Comparison of ENCODE assay signal across 10 mouse cellular contexts in the genomic region with DNA sequence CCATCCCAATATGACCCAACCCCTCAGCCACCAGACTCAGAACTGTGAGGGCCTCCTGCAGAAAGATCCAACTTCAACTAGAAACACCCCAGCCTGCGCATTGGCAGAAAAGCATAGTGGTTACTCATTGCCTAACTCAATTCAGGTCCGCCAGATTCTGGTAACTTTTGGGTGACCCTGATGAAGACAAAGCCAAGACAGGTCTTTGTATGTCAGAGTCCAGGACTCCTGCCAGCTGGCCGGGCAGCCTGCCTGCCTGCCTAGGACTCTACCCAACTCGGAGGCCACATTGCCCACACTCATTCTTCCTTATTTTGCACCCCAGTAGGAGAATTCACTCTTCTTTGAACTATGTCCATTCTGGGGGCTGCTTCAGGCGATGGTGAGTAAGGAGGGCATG. TPM values are rescaled to one million over a fixed set of nuclear protein-coding genes. Genes with fewer than 3 reads are reported as not detected.
DNase-seq lines count a peak whose midpoint lies in the region; ATAC-seq and TF ChIP-seq lines count a peak whose summit lies in the region.
"Had no signal": no experiment of that assay in that cellular context is flagged by ENCODE, and none has a peak within 500 bp of the region (broad histone marks: within the 10 kb centered on the region; RNA-seq: fewer than 3 reads in every experiment).

A gene (plus strand): TSS at position 178 of the 400 bp plus-strand sequence.

- 2% methylated on average over 5 of the region's 5 CpGs for WGBS in forebrain, embryonic 12.5 days
- WGBS in forebrain, postnatal 0 days = 3% methylated on average over 5 of the region's 5 CpGs
- WGBS in embryonic facial prominence, embryonic 10.5 days = 5% methylated on average over 5 of the region's 5 CpGs
- 3% methylated on average over 5 of the region's 5 CpGs for WGBS in midbrain, embryonic 14.5 days

- H3K9ac ChIP-seq in forebrain, embryonic 12.5 days = no peak within 1 kb of the TSS
- no peak within 1 kb of the TSS for H3K9ac ChIP-seq in forebrain, postnatal 0 days
- H3K9ac ChIP-seq in midbrain, embryonic 14.5 days (replicated peaks; ENCODE audit: low read length) = no peak within 1 kb of the TSS

- peak within 1 kb of the TSS; percentile 8; the same call in 1 of the 2 replicates for H3K4me2 ChIP-seq in forebrain, embryonic 12.5 days
- H3K4me2 ChIP-seq in forebrain, postnatal 0 days (ENCODE audit: low read depth) = no peak within 1 kb of the TSS
- no peak within 1 kb of the TSS for H3K4me2 ChIP-seq in midbrain, embryonic 14.5 days (ENCODE audit: low read length)

- no peak for TF ChIP-seq CTCF in forebrain, postnatal 0 days (IDR thresholded peaks at IDR 0.05; ENCODE audit: low read depth)

- DNase-seq in forebrain, postnatal 0 days = no peak
- DNase-seq in embryonic facial prominence, embryonic 10.5 days (ENCODE audit: low spot score) = peak; percentile 40
- peak; percentile 91 for DNase-seq in kidney, adult 9 months
- DNase-seq in midbrain, embryonic 14.5 days = no peak
- no peak for DNase-seq in layer of hippocampus, adult 11-12 months (ENCODE audit: low spot score)
- DNase-seq in left cerebral cortex, adult 11 months (ENCODE audit: low spot score) = no peak
- DNase-seq in urinary bladder, adult 18-20 months (ENCODE audit: low spot score in 2 of 2) = no peak
- DNase-seq: cerebellum, adult 9-10 months; lung, adult 2 months had no signal

- H3K27me3 ChIP-seq in forebrain, embryonic 12.5 days = peaks cover 98% of the 10 kb centered on the region
- H3K27me3 ChIP-seq in forebrain, postnatal 0 days (ENCODE audit: insufficient read depth, low read length) = peaks cover 98% of the 10 kb centered on the region
- peaks cover 100% of the 10 kb centered on the region for H3K27me3 ChIP-seq in embryonic facial prominence, embryonic 10.5 days (replicated peaks; ENCODE audit: low read depth, poor library complexity, severe bottlenecking)
- peaks cover 99% of the 10 kb centered on the region for H3K27me3 ChIP-seq in midbrain, embryonic 14.5 days (ENCODE audit: control insufficient read depth, insufficient read depth, low read length)

- H3K4me3 ChIP-seq in forebrain, embryonic 12.5 days (replicated peaks) = peak within 1 kb of the TSS; percentile 20; the same call in 1 of the 2 replicates
- no peak within 1 kb of the TSS for H3K4me3 ChIP-seq in forebrain, postnatal 0 days (ENCODE audit: low read depth, low read length)
- H3K4me3 ChIP-seq in embryonic facial prominence, embryonic 10.5 days = peak within 1 kb of the TSS; percentile 49
- 0 out of 2 replicates have a peak within 1 kb of the TSS, but pooled peaks have one; percentile 3 for H3K4me3 ChIP-seq in midbrain, embryonic 14.5 days (replicated peaks; ENCODE audit: low read depth, low read length)

- H3K27ac ChIP-seq in forebrain, embryonic 12.5 days = no peak within 1 kb of the TSS
- H3K27ac ChIP-seq in forebrain, postnatal 0 days (ENCODE audit: low read depth, low read length) = no peak within 1 kb of the TSS
- H3K27ac ChIP-seq in embryonic facial prominence, embryonic 10.5 days (replicated peaks) = no peak within 1 kb of the TSS
- H3K27ac ChIP-seq in midbrain, embryonic 14.5 days (replicated peaks; ENCODE audit: low read depth, low read length) = no peak within 1 kb of the TSS

- no peaks in the 10 kb centered on the region for H3K9me3 ChIP-seq in forebrain, embryonic 12.5 days
- no peaks in the 10 kb centered on the region for H3K9me3 ChIP-seq in forebrain, postnatal 0 days (ENCODE audit: low read length)
- no peaks in the 10 kb centered on the region for H3K9me3 ChIP-seq in embryonic facial prominence, embryonic 10.5 days
- H3K9me3 ChIP-seq in midbrain, embryonic 14.5 days (ENCODE audit: control insufficient read depth, low read length) = no peaks in the 10 kb centered on the region

- peaks cover 7% of the 10 kb centered on the region for H3K4me1 ChIP-seq in forebrain, embryonic 12.5 days
- H3K4me1 ChIP-seq in forebrain, postnatal 0 days (ENCODE audit: insufficient read depth) = no peaks in the 10 kb centered on the region
- H3K4me1 ChIP-seq in embryonic facial prominence, embryonic 10.5 days = peaks cover 6% of the 10 kb centered on the region
- no peaks in the 10 kb centered on the region for H3K4me1 ChIP-seq in midbrain, embryonic 14.5 days (ENCODE audit: control insufficient read depth, insufficient read depth, low read length)

- ATAC-seq in forebrain, embryonic 12.5 days (ENCODE audit: low FRiP score) = no peak
- no peak for ATAC-seq in forebrain, postnatal 0 days
- no peak for ATAC-seq in midbrain, embryonic 14.5 days (ENCODE audit: low FRiP score, low TSS enrichment)

- H3K36me3 ChIP-seq in forebrain, embryonic 12.5 days (replicated peaks) = no peaks in the 10 kb centered on the region
- no peaks in the 10 kb centered on the region for H3K36me3 ChIP-seq in forebrain, postnatal 0 days (ENCODE audit: insufficient read depth)
- H3K36me3 ChIP-seq in embryonic facial prominence, embryonic 10.5 days (replicated peaks) = no peaks in the 10 kb centered on the region
- H3K36me3 ChIP-seq in midbrain, embryonic 14.5 days (ENCODE audit: control insufficient read depth, insufficient read depth, low read length) = no peaks in the 10 kb centered on the region

RNA-seq across cellular contexts. Expression of the gene that starts here (rescaled TPM):
- not detected in 2 replicates for polyA plus RNA-seq in forebrain, embryonic 12.5 days (2016; fragmentation: Nextera tagmentation; extraction: Ambion mirVana)
- not detected in 2 replicates for total RNA-seq in forebrain, postnatal 0 days (2014; rRNA removed)
- polyA plus RNA-seq in forebrain, postnatal 0 days (2015; fragmentation: Nextera tagmentation; extraction: Ambion mirVana) = not detected in 2 replicates
- polyA plus RNA-seq in embryonic facial prominence, embryonic 10.5 days (2016; fragmentation: Nextera tagmentation; extraction: Ambion mirVana) = not detected in 2 replicates
- polyA plus RNA-seq in midbrain, embryonic 14.5 days (2014; fragmentation: Nextera tagmentation; extraction: Ambion mirVana) = not detected in 2 replicates

Comparison
In these comparisons a context has a peak if more than half of its experiments do, and no peak if none do; other contexts are left out.
1. Peak in DNase-seq and H3K4me3 ChIP-seq in embryonic facial prominence, embryonic 10.5 days; RNA of the gene not detected or under 1 TPM.